Mouse (Mus musculus) liver, postnatal 0 days (tissue): ENCODE data around the gene Gys1. TPM values are rescaled to one million over a fixed set of nuclear protein-coding genes. Genes with fewer than 3 reads are reported as not detected.
"Not testable (repeated sequence)": the region's sequence is repeated elsewhere in the genome, so short reads cannot be mapped to it uniquely, and the experiment has no call there.

ENCODE experiments used
- ATAC-seq: fragments of 200-750 bp; cut with Nextera tagmentation; 2 replicates; pipeline ENCODE4 v1.8.0; 2017; ENCODE audit warnings: mild to moderate bottlenecking, moderate library complexity
- DNase-seq: peaks from one replicate; pipeline ENCODE4 v3.0.0-alpha.2; 2016
- H3K27ac ChIP-seq: fragments of 300-500 bp; sonication (generic); 2 replicates; pipeline ENCODE4 v1.5.1; 2014; ENCODE audit warnings: antibody characterized with exemption, moderate library complexity, mild to moderate bottlenecking, low read depth
- H3K27me3 ChIP-seq: fragments of 300-500 bp; sonication (generic); 2 replicates; pipeline ENCODE4 v1.6.1; 2014; ENCODE audit warnings: low read length, control low read depth, mixed read lengths; ENCODE audit not compliant: insufficient read depth
- H3K36me3 ChIP-seq: fragments of 300-500 bp; sonication (generic); replicated peaks from 2 replicates; pipeline ENCODE4 v1.6.1; 2014; ENCODE audit warnings: mild to moderate bottlenecking, control low read depth, low read length, moderate library complexity, mixed read lengths; ENCODE audit not compliant: insufficient read depth
- H3K4me1 ChIP-seq: fragments of 300-500 bp; sonication (generic); 2 replicates; pipeline ENCODE4 v1.6.1; 2014; ENCODE audit warnings: antibody characterized with exemption, mild to moderate bottlenecking, control low read depth; ENCODE audit not compliant: insufficient read depth
- H3K4me2 ChIP-seq: fragments of 300-500 bp; sonication (generic); 2 replicates; pipeline ENCODE4 v1.6.1; 2014; ENCODE audit warnings: low read depth, mild to moderate bottlenecking, low read length, moderate library complexity, mixed read lengths
- H3K4me3 ChIP-seq: fragments of 300-500 bp; sonication (generic); 2 replicates; pipeline ENCODE4 v1.5.1; 2014; ENCODE audit warnings: low read depth, low read length
- H3K9ac ChIP-seq: fragments of 300-500 bp; sonication (generic); replicated peaks from 2 replicates; pipeline ENCODE4 v1.6.1; 2014; ENCODE audit warnings: mild to moderate bottlenecking, moderate library complexity
- H3K9me3 ChIP-seq: fragments of 300-500 bp; sonication (generic); 2 replicates; pipeline ENCODE4 v1.6.1; 2016; ENCODE audit warnings: mild to moderate bottlenecking, control low read depth, low read length, mixed read lengths
- CTCF ChIP-seq: sonication (generic); IDR thresholded peaks from 2 replicates; pipeline ENCODE4 v1.5.1; 2016; ENCODE audit warnings: antibody characterized with exemption, low read depth
- EP300 ChIP-seq: IDR thresholded peaks from 2 replicates; pipeline ENCODE4 v1.6.1; 2016; ENCODE audit warnings: antibody characterized with exemption, low read depth, mild to moderate bottlenecking
- WGBS: fragments of 180-500 bp; shearing (Covaris S2); extraction: QIAGEN DNeasy Blood & Tissue Kit; methylation state at CpG from one replicate; pipeline ENCODE4 v1.1.7; 2014; ENCODE audit not compliant: insufficient replicate concordance; 5-methylcytosine and 5-hydroxymethylcytosine counted together
- polyA plus RNA-seq: library from polyadenylated mRNA; unstranded; fragments of >200 nt; fragmentation: Nextera tagmentation; extraction: Ambion mirVana; gene quantifications from 2 replicates; pipeline ENCODE4 v1.2.1, GENCODE M21; 2015

Gene Gys1
- polyA plus RNA-seq, 1 experiment from 2014 or later = 3.3 TPM

DNA sequence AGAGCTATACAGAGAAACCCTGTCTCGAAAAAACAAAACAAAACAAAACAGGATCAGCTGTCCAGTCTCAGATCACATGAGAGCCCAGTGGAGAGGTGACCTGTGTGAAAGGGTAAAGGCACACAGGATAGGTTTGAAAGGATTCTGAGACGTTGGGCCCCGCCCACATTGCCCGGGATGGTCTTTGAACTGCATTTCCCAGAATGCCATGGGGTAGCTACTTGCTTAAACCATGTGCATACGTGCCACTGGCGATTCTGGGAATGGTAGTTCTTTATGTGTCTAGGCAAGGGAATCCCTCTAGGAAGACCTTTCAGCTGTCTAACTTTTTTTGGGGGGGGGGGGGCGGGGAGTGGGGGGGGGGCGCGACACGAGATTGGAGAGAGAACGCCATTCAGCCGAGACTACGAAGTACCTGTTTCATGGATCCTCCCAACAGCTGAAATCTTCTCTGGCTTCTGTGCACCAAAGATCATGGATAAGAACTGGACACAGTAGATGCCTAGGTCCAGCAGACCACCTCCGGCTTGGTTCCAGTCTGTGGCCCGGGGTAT, 46.8 kb downstream of the Gys1 start, which contains the start of gene Tulp2:
Gene Tulp2 (plus strand): TSS at position 504 of the 554 bp plus-strand sequence.
- peaks cover 7% of the 10 kb centered on the region; the same call in 1 of the 2 replicates for H3K4me1 ChIP-seq
- H3K9ac ChIP-seq = no peak within 1 kb of the TSS
- DNase-seq (peak; percentile 77), ATAC-seq (peak; percentile 86)
- TF ChIP-seq CTCF (no peak), EP300 (no peak)
- H3K27me3 ChIP-seq = no peaks in the 10 kb centered on the region
- H3K9me3 ChIP-seq = no peaks in the 10 kb centered on the region
- H3K36me3 ChIP-seq = peaks cover under 1% of the 10 kb centered on the region; the same call in 1 of the 2 replicates
- H3K27ac ChIP-seq = no peak within 1 kb of the TSS
- H3K4me2 ChIP-seq = no peak within 1 kb of the TSS
- no peak within 1 kb of the TSS for H3K4me3 ChIP-seq
- 49% methylated on average over 14 of the region's 15 CpGs for WGBS

DNA sequence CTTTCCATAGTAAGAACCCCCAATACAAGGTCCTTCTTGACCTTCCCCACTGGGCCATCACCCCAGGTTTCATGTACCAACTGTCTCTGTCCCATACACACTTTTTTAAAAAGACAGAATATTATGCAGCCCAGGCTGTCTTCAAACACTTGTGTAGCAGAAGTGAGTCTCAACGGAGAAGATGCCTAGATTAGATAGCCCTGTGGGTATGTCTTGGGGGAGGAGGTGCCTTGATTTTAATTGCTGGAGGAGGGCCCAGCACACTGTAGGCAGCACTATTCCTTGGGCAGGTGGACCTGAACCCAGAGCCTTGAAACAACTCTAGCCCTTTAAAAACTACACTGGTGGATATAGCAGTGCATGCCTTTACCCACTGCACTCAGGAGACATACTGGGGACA, 47.5 kb downstream of the Gys1 start:
- Histone ChIP-seq H3K9ac (no peak overlapping the region), H3K9me3 (no peaks in the 10 kb centered on the region), H3K4me3 (no peak overlapping the region), H3K36me3 (peaks cover 4% of the 10 kb centered on the region; the same call in 1 of the 2 replicates), H3K27ac (no peak overlapping the region), H3K27me3 (no peaks in the 10 kb centered on the region), H3K4me1 (peaks cover 10% of the 10 kb centered on the region; the same call in 1 of the 2 replicates), H3K4me2 (no peak overlapping the region)
- no peak for TF ChIP-seq CTCF
- WGBS = 70% methylated on average over 1 of the region's 1 CpGs
- DNase-seq (no peak), ATAC-seq (no peak)

DNA sequence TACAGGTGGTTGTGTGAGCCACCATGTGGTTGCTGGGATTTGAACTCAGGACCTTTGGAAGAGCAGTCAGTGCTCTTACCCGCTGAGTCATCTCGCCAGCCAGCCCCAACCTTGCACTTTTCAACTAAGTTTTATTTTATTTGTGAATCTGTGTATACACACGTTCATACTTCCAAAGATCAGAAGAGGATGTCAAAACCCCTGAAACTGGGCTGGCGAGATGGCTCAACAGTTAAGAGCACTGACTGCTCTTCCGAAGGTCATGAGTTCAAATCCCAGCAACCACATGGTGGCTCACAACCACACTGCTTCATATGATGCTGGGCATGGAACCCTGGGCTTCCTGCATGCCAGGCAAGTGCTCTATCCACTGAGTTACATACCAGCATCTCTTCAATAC, 50.3 kb downstream of the Gys1 start:
- H3K27ac ChIP-seq = not testable (repeated sequence)

DNA sequence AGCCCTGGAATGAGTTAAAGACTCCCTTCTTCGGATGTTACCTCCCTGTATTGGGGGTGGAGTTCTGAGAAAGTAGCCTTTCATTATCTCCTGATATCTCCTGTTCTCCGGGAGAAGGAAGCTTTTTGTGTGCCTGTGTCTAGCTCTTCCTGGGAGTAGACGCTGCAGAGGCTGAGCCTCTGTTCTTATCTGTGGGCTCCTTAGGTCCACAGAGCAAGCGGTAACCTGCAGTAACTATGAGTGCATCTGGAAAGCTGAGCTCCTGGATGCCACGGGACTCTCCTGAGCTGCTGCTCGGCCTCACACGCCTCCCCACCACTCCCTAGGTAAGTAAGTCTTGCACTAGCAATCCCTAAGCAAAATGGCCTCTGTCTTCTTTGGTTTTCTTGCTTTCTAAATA, 51.5 kb downstream of the Gys1 start:
- peaks cover 39% of the 10 kb centered on the region for H3K4me1 ChIP-seq
- no peak for TF ChIP-seq EP300
- no peak for TF ChIP-seq CTCF
- no peak overlapping the region for H3K27ac ChIP-seq
- no peak for DNase-seq
- H3K9ac ChIP-seq = no peak overlapping the region
- H3K4me2 ChIP-seq = no peak overlapping the region
- ATAC-seq = no peak
- H3K27me3 ChIP-seq = no peaks in the 10 kb centered on the region
- 57% methylated on average over 7 of the region's 7 CpGs for WGBS
- no peak overlapping the region for H3K4me3 ChIP-seq
- no peaks in the 10 kb centered on the region for H3K9me3 ChIP-seq
- H3K36me3 ChIP-seq = peaks cover 4% of the 10 kb centered on the region; the same call in 1 of the 2 replicates

More for the DNA sequence above, 50.3 kb downstream of the Gys1 start:
- H3K4me3 ChIP-seq, H3K4me2 ChIP-seq, H3K9me3 ChIP-seq, DNase-seq, H3K27me3 ChIP-seq, H3K36me3 ChIP-seq, H3K9ac ChIP-seq, ATAC-seq: not testable (repeated sequence)
- WGBS = 83% methylated on average over 5 of the region's 5 CpGs
- peaks cover 29% of the 10 kb centered on the region for H3K4me1 ChIP-seq

DNA sequence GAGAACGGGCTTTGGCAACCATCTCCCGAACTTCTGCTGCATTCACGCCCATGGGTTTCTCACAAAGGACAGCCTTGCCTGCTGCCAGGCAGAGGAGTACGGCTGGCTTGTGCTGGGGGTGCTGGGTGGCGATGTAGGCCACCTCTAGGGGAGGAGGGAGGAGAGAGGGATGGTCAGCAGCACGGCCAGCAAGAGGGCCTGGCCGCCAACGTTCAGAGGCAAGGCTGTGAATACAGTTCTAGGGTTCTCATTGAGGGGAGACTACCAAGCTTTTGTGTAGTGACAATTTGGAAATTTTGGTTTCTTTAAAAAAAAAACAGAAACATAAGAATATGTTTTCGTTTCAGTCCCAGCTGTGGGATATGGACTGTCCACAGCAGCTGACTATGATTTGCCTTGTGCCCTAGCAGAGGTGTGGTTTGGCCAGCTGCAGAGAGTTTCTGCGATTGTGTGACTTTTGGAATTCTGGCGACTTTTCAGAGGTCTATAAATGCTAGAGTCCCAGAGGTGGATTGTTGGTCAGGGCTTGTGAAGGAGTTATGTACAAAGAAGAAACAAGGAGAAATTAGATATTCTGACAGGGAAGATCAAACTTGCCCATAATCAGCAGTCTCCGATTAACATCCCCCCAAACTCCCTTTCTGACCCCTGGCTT, 52.2 kb downstream of the Gys1 start, which contains the start of gene Gm45808:
Gene Gm45808 (minus strand): TSS at position 51 of the 655 bp plus-strand sequence.
- ATAC-seq (no peak), DNase-seq (no peak)
- peaks cover 40% of the 10 kb centered on the region for H3K4me1 ChIP-seq
- 0 out of 2 replicates have a peak within 1 kb of the TSS, but pooled peaks have one; percentile 73 for H3K27ac ChIP-seq
- H3K27me3 ChIP-seq = no peaks in the 10 kb centered on the region
- H3K4me3 ChIP-seq = no peak within 1 kb of the TSS
- no peak within 1 kb of the TSS for H3K9ac ChIP-seq
- peaks cover 4% of the 10 kb centered on the region; the same call in 1 of the 2 replicates for H3K36me3 ChIP-seq
- no peaks in the 10 kb centered on the region for H3K9me3 ChIP-seq
- TF ChIP-seq EP300 (no peak), CTCF (no peak)
- 73% methylated on average over 12 of the region's 12 CpGs for whole genome bisulfite sequencing
- H3K4me2 ChIP-seq = peak within 1 kb of the TSS; percentile 82; the same call in 1 of the 2 replicates

DNA sequence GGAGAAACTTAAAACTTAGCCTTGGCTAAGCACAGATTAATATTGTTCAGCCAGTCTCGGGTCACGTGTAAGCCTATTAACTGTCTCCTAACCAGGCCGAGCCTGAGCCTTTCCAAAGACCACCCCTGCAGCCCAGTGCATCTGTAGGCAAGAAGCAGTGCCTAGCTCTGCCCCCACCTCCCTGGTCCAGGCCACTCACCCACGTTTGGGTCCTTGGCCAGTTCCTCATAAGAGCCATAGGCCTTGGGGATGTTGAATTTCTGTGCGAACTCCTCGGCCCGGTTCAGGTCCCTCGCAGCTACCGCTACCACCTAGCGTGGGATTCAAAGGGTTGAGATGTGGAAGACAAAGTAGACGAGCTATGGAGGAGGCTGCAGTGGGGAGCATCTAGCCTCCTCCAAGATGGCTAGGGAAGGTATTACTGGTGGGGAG, 53.2 kb downstream of the Gys1 start:
- H3K36me3 ChIP-seq = peaks cover 5% of the 10 kb centered on the region
- H3K27ac ChIP-seq = peak overlapping the region; percentile 73
- H3K9me3 ChIP-seq = no peaks in the 10 kb centered on the region
- DNase-seq (no peak), ATAC-seq (no peak)
- peak overlapping the region; percentile 74 for H3K9ac ChIP-seq
- no peaks in the 10 kb centered on the region for H3K27me3 ChIP-seq
- no peak for TF ChIP-seq EP300
- no peak for TF ChIP-seq CTCF
- 53% methylated on average over 11 of the region's 11 CpGs for WGBS
- H3K4me2 ChIP-seq = peak overlapping the region; percentile 82
- H3K4me3 ChIP-seq = peak overlapping the region; percentile 60
- peaks cover 42% of the 10 kb centered on the region for H3K4me1 ChIP-seq
